Mouse (Mus musculus): ENCODE results near the gene Golph3l. TPM values are rescaled to one million over a fixed set of nuclear protein-coding genes. Genes with fewer than 3 reads are reported as not detected.
"Not testable (repeated sequence)": the region's sequence is repeated elsewhere in the genome, so short reads cannot be mapped to it uniquely, and the experiment has no call there.

Golph3l gene
- polyA plus RNA-seq (2016; fragmentation: Nextera tagmentation; extraction: Ambion mirVana): 23.4 and 25.4 TPM in 2 replicates

DNA sequence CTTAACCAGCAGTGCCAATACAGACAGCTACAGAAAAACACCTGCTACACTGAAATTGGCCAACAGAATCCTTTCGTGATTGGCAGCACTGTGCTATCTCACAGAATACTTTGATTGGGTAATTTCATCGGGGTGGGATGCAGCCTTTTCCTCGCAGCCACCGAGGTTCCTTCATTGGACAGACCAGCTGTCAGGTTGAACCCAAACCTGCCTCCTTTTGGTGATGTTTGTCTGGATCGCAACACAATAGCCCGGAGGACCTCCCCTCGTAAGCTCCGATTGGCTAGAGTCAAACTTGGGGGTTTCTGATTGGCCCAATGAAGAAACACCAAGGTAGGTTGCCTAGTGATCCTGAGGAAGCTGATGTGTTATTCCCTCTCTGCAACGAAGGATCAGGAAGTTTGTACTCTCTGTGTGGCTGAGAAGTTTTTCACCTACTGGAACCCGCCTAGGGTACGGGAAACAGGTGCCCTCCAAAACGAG, at the start of gene Golph3l:
TSS of gene Golph3l (plus strand) at position 331 of the 483 bp plus-strand sequence.
- 1% methylated on average over 12 of the region's 12 CpGs for WGBS
- peak; percentile 99 for DNase-seq (ENCODE audit: low spot score)
- peak within 1 kb of the TSS; percentile 78 for H3K4me3 ChIP-seq
- peaks cover 18% of the 10 kb centered on the region; the same call in 1 of the 2 replicates for H3K36me3 ChIP-seq
- H3K9me3 ChIP-seq: no peaks in the 10 kb centered on the region
- no peaks in the 10 kb centered on the region for H3K27me3 ChIP-seq (ENCODE audit: insufficient read depth, poor library complexity, severe bottlenecking)
- peaks cover 5% of the 10 kb centered on the region; the same call in 1 of the 2 replicates for H3K4me1 ChIP-seq
- peak within 1 kb of the TSS; percentile 83 for H3K27ac ChIP-seq

GRCm38 (mm10) chr3:95538936-95539335, 49.8 kb upstream of the Golph3l start:
- DNase-seq (ENCODE audit: low spot score): no peak
- Histone ChIP-seq H3K4me3 (no peak overlapping the region), H3K36me3 (no peaks in the 10 kb centered on the region), H3K4me1 (no peaks in the 10 kb centered on the region), H3K9me3 (no peaks in the 10 kb centered on the region), H3K27me3 (ENCODE audit: insufficient read depth, poor library complexity, severe bottlenecking) (no peaks in the 10 kb centered on the region), H3K27ac (no peak overlapping the region)
- 84% methylated on average over 10 of the region's 10 CpGs for WGBS

GRCm38 (mm10) chr3:95539837-95540236, 48.9 kb upstream of the Golph3l start:
- H3K9me3 ChIP-seq: no peaks in the 10 kb centered on the region
- H3K4me1 ChIP-seq: no peaks in the 10 kb centered on the region
- H3K4me3 ChIP-seq: no peak overlapping the region
- no peaks in the 10 kb centered on the region for H3K27me3 ChIP-seq (ENCODE audit: insufficient read depth, poor library complexity, severe bottlenecking)
- DNase-seq (ENCODE audit: low spot score): no peak
- H3K36me3 ChIP-seq: no peaks in the 10 kb centered on the region
- H3K27ac ChIP-seq: no peak overlapping the region
- WGBS: 84% methylated on average over 4 of the region's 4 CpGs

GRCm38 (mm10) chr3:95541186-95541585, 47.5 kb upstream of the Golph3l start:
- not testable (repeated sequence) for H3K27ac ChIP-seq; H3K36me3 ChIP-seq; H3K4me1 ChIP-seq; DNase-seq (ENCODE audit: low spot score); H3K27me3 ChIP-seq (ENCODE audit: insufficient read depth, poor library complexity, severe bottlenecking); H3K4me3 ChIP-seq; H3K9me3 ChIP-seq
- WGBS: 70% methylated on average over 2 of the region's 2 CpGs

GRCm38 (mm10) chr3:95542171-95542570, 46.6 kb upstream of the Golph3l start:
- Histone ChIP-seq H3K27me3 (ENCODE audit: insufficient read depth, poor library complexity, severe bottlenecking) (no peaks in the 10 kb centered on the region), H3K27ac (no peak overlapping the region), H3K4me3 (no peak overlapping the region), H3K9me3 (no peaks in the 10 kb centered on the region), H3K4me1 (no peaks in the 10 kb centered on the region), H3K36me3 (no peaks in the 10 kb centered on the region)
- peak; percentile 72 for DNase-seq (ENCODE audit: low spot score)

- Histone ChIP-seq H3K27me3 (ENCODE audit: insufficient read depth, poor library complexity, severe bottlenecking) (no peaks in the 10 kb centered on the region), H3K4me3 (no peak overlapping the region), H3K27ac (no peak overlapping the region), H3K36me3 (no peaks in the 10 kb centered on the region), H3K9me3 (no peaks in the 10 kb centered on the region), H3K4me1 (no peaks in the 10 kb centered on the region)
- DNase-seq (ENCODE audit: low spot score): peak; percentile 63
- WGBS: 63% methylated on average over 7 of the region's 7 CpGs
These were observed 45.8 kb upstream of the Golph3l start for GRCm38 (mm10) chr3:95542981-95543380.

GRCm38 (mm10) chr3:95550176-95550575, 38.6 kb upstream of the Golph3l start:
- WGBS: 91% methylated on average over 1 of the region's 1 CpGs
- Histone ChIP-seq H3K27me3 (ENCODE audit: insufficient read depth, poor library complexity, severe bottlenecking) (no peaks in the 10 kb centered on the region), H3K9me3 (no peaks in the 10 kb centered on the region), H3K36me3 (no peaks in the 10 kb centered on the region), H3K4me3 (no peak overlapping the region), H3K4me1 (no peaks in the 10 kb centered on the region), H3K27ac (no peak overlapping the region)
- DNase-seq (ENCODE audit: low spot score): no peak

GRCm38 (mm10) chr3:95553986-95554385, 34.7 kb upstream of the Golph3l start:
- H3K9me3 ChIP-seq: no peaks in the 10 kb centered on the region
- no peaks in the 10 kb centered on the region for H3K36me3 ChIP-seq
- no peaks in the 10 kb centered on the region for H3K27me3 ChIP-seq (ENCODE audit: insufficient read depth, poor library complexity, severe bottlenecking)
- WGBS: 56% methylated on average over 3 of the region's 3 CpGs
- DNase-seq (ENCODE audit: low spot score): no peak
- no peak overlapping the region for H3K27ac ChIP-seq
- H3K4me1 ChIP-seq: no peaks in the 10 kb centered on the region
- H3K4me3 ChIP-seq: no peak overlapping the region

- Histone ChIP-seq H3K27ac (no peak within 1 kb of the TSS), H3K4me3 (no peak within 1 kb of the TSS), H3K9me3 (no peaks in the 10 kb centered on the region), H3K27me3 (ENCODE audit: insufficient read depth, poor library complexity, severe bottlenecking) (no peaks in the 10 kb centered on the region), H3K4me1 (no peaks in the 10 kb centered on the region), H3K36me3 (no peaks in the 10 kb centered on the region)
- DNase-seq (ENCODE audit: low spot score): no peak
- WGBS: 87% methylated on average over 27 of the region's 27 CpGs
These were observed 29.3 kb upstream of the Golph3l start, which contains the start of gene Hormad1 for GRCm38 (mm10) chr3:95559437-95559836. Gene Hormad1 (plus strand): TSS chr3:95559677.

- Histone ChIP-seq H3K27me3 (ENCODE audit: insufficient read depth, poor library complexity, severe bottlenecking) (no peaks in the 10 kb centered on the region), H3K4me3 (no peak overlapping the region), H3K27ac (no peak overlapping the region), H3K9me3 (no peaks in the 10 kb centered on the region), H3K4me1 (no peaks in the 10 kb centered on the region), H3K36me3 (no peaks in the 10 kb centered on the region)
- whole genome bisulfite sequencing: 81% methylated on average over 3 of the region's 3 CpGs
- no peak for DNase-seq (ENCODE audit: low spot score)
These were observed 28.0 kb upstream of the Golph3l start for GRCm38 (mm10) chr3:95560738-95561137.

DNA sequence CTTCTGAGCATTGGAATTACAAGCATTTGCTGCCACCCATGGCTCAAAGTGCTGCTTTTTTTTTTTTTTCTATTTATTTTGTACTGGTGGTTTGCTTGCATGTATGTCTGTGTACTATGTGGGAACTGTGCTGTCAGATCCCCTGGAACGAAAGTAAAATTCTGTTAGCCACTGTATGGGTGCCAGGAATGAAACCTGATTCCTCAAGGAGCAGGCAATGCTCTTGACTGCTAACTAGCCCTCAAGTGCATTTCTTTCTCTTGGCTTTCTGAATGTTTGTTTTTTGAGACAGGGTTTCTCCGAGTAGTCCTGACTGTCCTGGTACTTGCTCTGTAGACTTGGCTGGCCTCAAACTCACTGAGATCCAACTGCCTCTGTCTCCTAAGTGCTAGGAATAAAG, 26.9 kb upstream of the Golph3l start:
- no peak for DNase-seq (ENCODE audit: low spot score)
- no peaks in the 10 kb centered on the region for H3K27me3 ChIP-seq (ENCODE audit: insufficient read depth, poor library complexity, severe bottlenecking)
- 80% methylated on average over 2 of the region's 2 CpGs for WGBS

GRCm38 (mm10) chr3:95569585-95569984, 19.1 kb upstream of the Golph3l start:
- H3K36me3 ChIP-seq: no peaks in the 10 kb centered on the region
- no peak overlapping the region for H3K27ac ChIP-seq
- no peak overlapping the region for H3K4me3 ChIP-seq
- H3K27me3 ChIP-seq (ENCODE audit: insufficient read depth, poor library complexity, severe bottlenecking): no peaks in the 10 kb centered on the region
- H3K9me3 ChIP-seq: no peaks in the 10 kb centered on the region
- DNase-seq (ENCODE audit: low spot score): no peak
- 83% methylated on average over 3 of the region's 3 CpGs for WGBS
- H3K4me1 ChIP-seq: no peaks in the 10 kb centered on the region

More for the DNA sequence above, 26.9 kb upstream of the Golph3l start:
- no peaks in the 10 kb centered on the region for H3K9me3 ChIP-seq
- H3K4me3 ChIP-seq: no peak overlapping the region
- H3K36me3 ChIP-seq: no peaks in the 10 kb centered on the region
- H3K27ac ChIP-seq: no peak overlapping the region
- H3K4me1 ChIP-seq: no peaks in the 10 kb centered on the region

- peaks cover 5% of the 10 kb centered on the region; the same call in 1 of the 2 replicates for H3K4me1 ChIP-seq
- H3K36me3 ChIP-seq: peaks cover 13% of the 10 kb centered on the region; the same call in 1 of the 2 replicates
- H3K27me3 ChIP-seq (ENCODE audit: insufficient read depth, poor library complexity, severe bottlenecking): no peaks in the 10 kb centered on the region
- peak overlapping the region; percentile 60 for H3K27ac ChIP-seq
- H3K9me3 ChIP-seq: no peaks in the 10 kb centered on the region
- H3K4me3 ChIP-seq: peak overlapping the region; percentile 78
- no peak for DNase-seq (ENCODE audit: low spot score)
- WGBS: 54% methylated on average over 8 of the region's 8 CpGs
These were observed 755 bp upstream of the Golph3l start for GRCm38 (mm10) chr3:95587754-95588603.
